Mouse (Mus musculus): ENCODE results near the gene Ube4a. TPM values are rescaled to one million over a fixed set of nuclear protein-coding genes. Genes with fewer than 3 reads are reported as not detected.

Ube4a gene
- polyA plus RNA-seq, 1 experiment from 2014 or later, result 25.0 TPM

GRCm38 (mm10) chr9:44965833-44966466 lies 550 bp upstream of the Ube4a start:
- 12% methylated on average over 10 of the region's 10 CpGs for WGBS (ENCODE audit: missing documents)
- H3K36me3 ChIP-seq (ENCODE audit: inconsistent target), result peaks cover 11% of the 10 kb centered on the region
- peaks cover 44% of the 10 kb centered on the region for H3K79me2 ChIP-seq (ENCODE audit: inconsistent target)
- peak overlapping the region; percentile 100 for H3K4me3 ChIP-seq (ENCODE audit: inconsistent target)
- H3K27ac ChIP-seq, result peak overlapping the region; percentile 22; the same call in 1 of the 2 replicates

GRCm38 (mm10) chr9:44954432-44954831 lies 11.0 kb downstream of the Ube4a start:
- H3K36me3 ChIP-seq (ENCODE audit: inconsistent target), result peaks cover 87% of the 10 kb centered on the region
- H3K4me3 ChIP-seq (ENCODE audit: inconsistent target), result no peak overlapping the region
- no peaks in the 10 kb centered on the region for H3K79me2 ChIP-seq (ENCODE audit: inconsistent target)
- H3K27ac ChIP-seq, result no peak overlapping the region
- WGBS (ENCODE audit: missing documents), result 93% methylated on average over 3 of the region's 3 CpGs

- H3K4me3 ChIP-seq (ENCODE audit: inconsistent target), result no peak overlapping the region
- no peaks in the 10 kb centered on the region for H3K79me2 ChIP-seq (ENCODE audit: inconsistent target)
- WGBS (ENCODE audit: missing documents), result 97% methylated on average over 5 of the region's 5 CpGs
- peaks cover 89% of the 10 kb centered on the region for H3K36me3 ChIP-seq (ENCODE audit: inconsistent target)
- H3K27ac ChIP-seq, result no peak overlapping the region
Observed at GRCm38 (mm10) chr9:44947836-44948235, 17.6 kb downstream of the Ube4a start.

GRCm38 (mm10) chr9:44946185-44946695 lies 19.2 kb downstream of the Ube4a start:
- H3K79me2 ChIP-seq (ENCODE audit: inconsistent target), result no peaks in the 10 kb centered on the region
- H3K27ac ChIP-seq, result no peak overlapping the region
- no peak overlapping the region for H3K4me3 ChIP-seq (ENCODE audit: inconsistent target)
- H3K36me3 ChIP-seq (ENCODE audit: inconsistent target), result peaks cover 89% of the 10 kb centered on the region
- WGBS (ENCODE audit: missing documents), result 94% methylated on average over 7 of the region's 7 CpGs

- Histone ChIP-seq H3K27ac (no peak overlapping the region), H3K36me3 (ENCODE audit: inconsistent target) (peaks cover 86% of the 10 kb centered on the region), H3K4me3 (ENCODE audit: inconsistent target) (no peak overlapping the region), H3K79me2 (ENCODE audit: inconsistent target) (no peaks in the 10 kb centered on the region)
- 100% methylated on average over 4 of the region's 4 CpGs for WGBS (ENCODE audit: missing documents)
Observed at GRCm38 (mm10) chr9:44942421-44942820, 23.0 kb downstream of the Ube4a start.

- H3K4me3 ChIP-seq (ENCODE audit: inconsistent target), result no peak overlapping the region
- peaks cover 85% of the 10 kb centered on the region for H3K36me3 ChIP-seq (ENCODE audit: inconsistent target)
- H3K27ac ChIP-seq, result no peak overlapping the region
- H3K79me2 ChIP-seq (ENCODE audit: inconsistent target), result no peaks in the 10 kb centered on the region
- 93% methylated on average over 4 of the region's 4 CpGs for WGBS (ENCODE audit: missing documents)
Observed at GRCm38 (mm10) chr9:44941756-44942155, 23.6 kb downstream of the Ube4a start.

GRCm38 (mm10) chr9:44921543-44921942 lies 43.9 kb downstream of the Ube4a start:
- Histone ChIP-seq H3K27ac (peak overlapping the region; percentile 92), H3K79me2 (ENCODE audit: inconsistent target) (peaks cover 41% of the 10 kb centered on the region), H3K4me3 (ENCODE audit: inconsistent target) (peak overlapping the region; percentile 81), H3K36me3 (ENCODE audit: inconsistent target) (0 out of 2 replicates have a peak, but pooled peaks cover 9% of the 10 kb centered on the region)
- 80% methylated on average over 1 of the region's 2 CpGs for WGBS (ENCODE audit: missing documents)

- H3K4me3 ChIP-seq (ENCODE audit: inconsistent target), result peak overlapping the region; percentile 81
- peaks cover 45% of the 10 kb centered on the region for H3K79me2 ChIP-seq (ENCODE audit: inconsistent target)
- H3K27ac ChIP-seq, result peak overlapping the region; percentile 92
- 0 out of 2 replicates have a peak, but pooled peaks cover 6% of the 10 kb centered on the region for H3K36me3 ChIP-seq (ENCODE audit: inconsistent target)
- WGBS (ENCODE audit: missing documents), result 1% methylated on average over 8 of the region's 8 CpGs
Observed at GRCm38 (mm10) chr9:44921123-44921468, 44.3 kb downstream of the Ube4a start.

- H3K4me3 ChIP-seq (ENCODE audit: inconsistent target), result peak within 1 kb of the TSS; percentile 81
- peaks cover 51% of the 10 kb centered on the region for H3K79me2 ChIP-seq (ENCODE audit: inconsistent target)
- under 1% methylated on average over 47 of the region's 48 CpGs for WGBS (ENCODE audit: missing documents)
- peak within 1 kb of the TSS; percentile 92 for H3K27ac ChIP-seq
- 0 out of 2 replicates have a peak, but pooled peaks cover under 1% of the 10 kb centered on the region for H3K36me3 ChIP-seq (ENCODE audit: inconsistent target)
Observed at GRCm38 (mm10) chr9:44920374-44921122, 44.9 kb downstream of the Ube4a start, which contains the start of gene Atp5l. TSS of gene Atp5l (minus strand) at chr9:44920742.

- Histone ChIP-seq H3K36me3 (ENCODE audit: inconsistent target) (no peaks in the 10 kb centered on the region), H3K27ac (no peak overlapping the region; the same call in 1 of the 2 replicates), H3K79me2 (ENCODE audit: inconsistent target) (peaks cover 60% of the 10 kb centered on the region), H3K4me3 (ENCODE audit: inconsistent target) (peak overlapping the region; percentile 81)
- 46% methylated on average over 2 of the region's 2 CpGs for WGBS (ENCODE audit: missing documents)
Observed at GRCm38 (mm10) chr9:44919606-44920005, 45.8 kb downstream of the Ube4a start.

GRCm38 (mm10) chr9:44916196-44916595 lies 49.2 kb downstream of the Ube4a start:
- H3K79me2 ChIP-seq (ENCODE audit: inconsistent target), result peaks cover 75% of the 10 kb centered on the region
- H3K36me3 ChIP-seq (ENCODE audit: inconsistent target), result peaks cover 23% of the 10 kb centered on the region
- no peak overlapping the region for H3K27ac ChIP-seq
- WGBS (ENCODE audit: missing documents), result 50% methylated on average over 1 of the region's 1 CpGs
- no peak overlapping the region for H3K4me3 ChIP-seq (ENCODE audit: inconsistent target)

GRCm38 (mm10) chr9:44914706-44915105 lies 50.7 kb downstream of the Ube4a start:
- H3K79me2 ChIP-seq (ENCODE audit: inconsistent target), result peaks cover 66% of the 10 kb centered on the region
- WGBS (ENCODE audit: missing documents), result 63% methylated on average over 3 of the region's 4 CpGs
- no peak overlapping the region for H3K27ac ChIP-seq
- no peak overlapping the region for H3K4me3 ChIP-seq (ENCODE audit: inconsistent target)
- peaks cover 29% of the 10 kb centered on the region for H3K36me3 ChIP-seq (ENCODE audit: inconsistent target)

GRCm38 (mm10) chr9:44911365-44911764 lies 54.0 kb downstream of the Ube4a start:
- H3K27ac ChIP-seq, result no peak overlapping the region
- WGBS (ENCODE audit: missing documents), result 90% methylated on average over 4 of the region's 4 CpGs
- no peak overlapping the region for H3K4me3 ChIP-seq (ENCODE audit: inconsistent target)
- H3K36me3 ChIP-seq (ENCODE audit: inconsistent target), result peaks cover 29% of the 10 kb centered on the region
- H3K79me2 ChIP-seq (ENCODE audit: inconsistent target), result peaks cover 33% of the 10 kb centered on the region

GRCm38 (mm10) chr9:44905620-44906019 lies 59.8 kb downstream of the Ube4a start:
- Histone ChIP-seq H3K27ac (no peak overlapping the region), H3K4me3 (ENCODE audit: inconsistent target) (no peak overlapping the region)
- 25% methylated on average over 4 of the region's 4 CpGs for WGBS (ENCODE audit: missing documents)

GRCm38 (mm10) chr9:44904964-44905363 lies 60.4 kb downstream of the Ube4a start:
- no peak overlapping the region for H3K27ac ChIP-seq
- WGBS (ENCODE audit: missing documents), result 63% methylated on average over 5 of the region's 5 CpGs

More at GRCm38 (mm10) chr9:44905620-44906019, 59.8 kb downstream of the Ube4a start:
- no peaks in the 10 kb centered on the region for H3K79me2 ChIP-seq (ENCODE audit: inconsistent target)
- peaks cover 2% of the 10 kb centered on the region; the same call in 1 of the 2 replicates for H3K36me3 ChIP-seq (ENCODE audit: inconsistent target)

More at GRCm38 (mm10) chr9:44904964-44905363, 60.4 kb downstream of the Ube4a start:
- H3K79me2 ChIP-seq (ENCODE audit: inconsistent target), result no peaks in the 10 kb centered on the region
- H3K4me3 ChIP-seq (ENCODE audit: inconsistent target), result no peak overlapping the region
- H3K36me3 ChIP-seq (ENCODE audit: inconsistent target), result no peaks in the 10 kb centered on the region
